Mouse (Mus musculus) erythroblast, adult 5-6 weeks (primary cell): ENCODE results near the gene Itpripl2. TPM values are rescaled to one million over a fixed set of nuclear protein-coding genes. Genes with fewer than 3 reads are reported as not detected.

Source experiments
- ATAC-seq: replicated peaks from 2 replicates; pipeline ENCODE4 v1.8.0; 2016; ENCODE audit warnings: moderate number of reproducible peaks, mild to moderate bottlenecking, moderate TSS enrichment, inconsistent platforms; ENCODE audit not compliant: poor library complexity, low FRiP score, severe bottlenecking
- total RNA-seq, 2 experiments: library from RNA; stranded (forward) in 1 of 2; stranded (reverse) in 1 of 2; fragments of 150-400 nt in 1 of 2; fragments of 200-764, 138-1000 nt in 1 of 2; gene quantifications; 2 replicates each; pipeline versions ENCODE4 v1.2.3 to v1.2.4; 2015 to 2017; ENCODE audit warnings: low replicate concordance in 2 of 2

Itpripl2 gene
- total RNA-seq (2015; ENCODE audit: low replicate concordance) (5.0 and 5.6 TPM in 2 replicates), total RNA-seq (2017; ENCODE audit: low replicate concordance) (5.5 and 6.6 TPM in 2 replicates)

DNA sequence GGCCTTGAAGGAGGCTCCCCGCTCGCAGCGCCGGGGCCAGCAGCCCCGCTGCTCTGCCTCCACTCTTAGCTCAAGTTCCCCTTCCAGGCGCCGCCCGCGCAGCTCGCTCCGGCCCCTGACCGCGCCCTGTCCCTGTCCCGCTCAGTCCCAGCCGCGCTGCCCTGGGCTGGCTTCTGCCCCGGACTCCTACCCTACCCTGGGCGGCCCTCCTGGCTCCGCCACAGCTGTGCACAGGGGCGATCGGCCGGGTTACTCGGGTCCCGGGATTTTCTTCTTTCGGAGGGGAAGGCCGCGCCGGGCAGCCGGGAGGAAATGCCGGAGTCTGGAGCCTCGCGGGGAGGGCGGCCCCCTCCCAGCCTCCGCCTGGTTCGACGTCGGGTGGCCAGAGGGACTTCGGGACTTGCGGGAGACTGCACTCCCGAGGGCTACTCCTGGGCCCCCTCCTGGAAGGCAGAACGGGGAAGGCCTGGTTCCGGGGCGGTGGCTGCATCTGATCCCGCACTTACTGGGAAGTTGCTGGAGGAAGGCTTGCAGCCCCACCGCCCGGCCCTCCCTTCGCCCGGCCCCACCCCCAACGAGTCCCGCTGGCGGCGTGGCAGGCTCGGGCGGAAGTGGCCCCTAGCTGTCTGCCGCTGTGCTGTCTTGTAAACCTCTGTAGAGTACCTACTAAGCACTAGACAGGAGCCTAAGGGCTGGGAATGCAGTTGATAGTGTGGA, at the start of gene Itpripl2:
TSS of gene Itpripl2 (minus strand) at position 545 of the 717 bp plus-strand sequence.
- ATAC-seq = no peak

DNA sequence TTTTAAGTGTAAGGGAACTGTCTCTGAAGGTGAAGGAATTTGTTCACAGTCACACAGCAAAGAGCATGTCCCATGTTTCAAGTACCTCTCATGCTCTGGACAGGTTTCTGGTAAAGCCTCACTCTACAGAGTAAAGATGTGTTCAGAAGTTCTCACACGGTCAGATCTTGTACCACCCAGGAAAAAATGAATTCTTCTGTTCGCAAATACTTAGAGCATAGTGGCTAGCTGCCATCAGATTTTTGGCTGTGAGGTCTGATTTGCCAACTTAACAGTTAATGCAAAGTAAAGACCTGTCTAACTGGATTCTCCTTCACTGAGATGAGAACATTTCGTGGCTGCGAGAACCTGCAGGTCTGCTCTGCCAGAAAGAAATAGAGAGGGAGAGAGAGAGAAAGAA, 43.3 kb upstream of the Itpripl2 start:
- ATAC-seq = no peak

DNA sequence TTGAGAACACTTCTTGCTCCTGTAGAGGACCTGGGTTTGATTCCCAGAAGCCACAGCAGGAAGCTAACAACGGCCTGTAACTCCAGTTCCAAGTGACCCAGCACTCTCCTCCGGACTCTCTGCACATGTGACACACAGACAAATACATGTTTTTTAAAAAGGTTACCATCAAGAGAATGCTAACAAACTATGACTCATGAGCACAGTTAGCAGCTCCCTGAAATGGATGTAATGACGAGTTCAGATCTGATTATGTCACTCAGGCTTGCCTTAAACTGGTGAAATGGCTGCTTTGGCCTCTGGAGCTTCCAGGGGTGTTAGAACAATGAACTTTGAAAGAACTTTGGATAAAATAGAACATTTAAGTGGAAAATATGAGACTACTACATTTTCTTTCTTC, 42.6 kb upstream of the Itpripl2 start:
- no peak for ATAC-seq

DNA sequence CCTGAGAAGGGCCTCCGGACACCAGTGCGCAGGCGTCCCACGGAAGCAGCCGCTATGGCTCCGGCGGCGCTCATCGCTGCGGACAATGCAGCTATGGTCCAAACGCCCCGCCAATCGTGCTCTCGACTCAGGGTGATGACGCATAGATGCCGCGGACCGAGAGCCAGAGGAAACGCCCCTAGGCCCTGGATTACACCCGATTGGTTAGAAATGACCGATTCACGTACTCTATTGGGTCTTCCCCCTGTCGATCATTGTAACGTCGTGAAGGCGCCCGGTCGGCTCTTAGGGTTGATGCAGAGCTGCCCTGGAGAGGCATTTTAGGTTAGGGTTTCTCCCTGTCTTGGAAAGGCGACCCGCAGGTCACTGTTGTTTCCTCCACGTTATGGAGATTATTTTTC, 41.4 kb upstream of the Itpripl2 start, which contains the start of gene Coq7:
TSS of gene Coq7 (minus strand) at position 179 of the 401 bp plus-strand sequence.
- ATAC-seq = peak; percentile 97

DNA sequence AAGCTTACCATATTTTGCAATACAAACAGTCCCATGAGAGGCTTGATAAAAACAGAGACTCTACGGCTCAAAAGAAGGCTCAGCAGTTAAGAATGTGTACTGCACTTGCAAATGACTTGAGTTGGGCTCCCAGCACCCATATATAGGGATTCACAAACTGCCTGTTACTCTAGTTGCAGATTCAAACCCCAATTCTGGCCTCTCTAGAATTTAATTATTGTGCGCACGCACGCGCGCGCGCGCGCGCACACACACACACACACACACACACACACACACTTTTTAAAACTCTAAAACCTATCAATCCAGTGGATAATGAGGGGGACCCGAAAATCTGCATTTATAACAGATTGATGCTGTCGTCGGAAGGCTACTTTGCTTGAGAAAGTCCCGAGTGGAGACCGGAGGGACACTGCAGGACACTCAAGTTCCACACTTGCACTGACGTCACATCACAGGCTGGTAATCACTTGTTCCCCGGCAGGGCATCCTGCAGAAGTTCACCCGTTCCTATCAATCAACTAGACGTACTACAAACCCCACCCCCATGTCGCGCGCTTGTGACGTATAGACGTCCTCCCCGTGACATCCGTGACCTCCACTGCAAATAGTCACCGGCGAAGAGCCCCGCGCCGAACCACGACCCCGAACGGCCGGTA, 40.9 kb upstream of the Itpripl2 start:
- ATAC-seq = peak; percentile 94

DNA sequence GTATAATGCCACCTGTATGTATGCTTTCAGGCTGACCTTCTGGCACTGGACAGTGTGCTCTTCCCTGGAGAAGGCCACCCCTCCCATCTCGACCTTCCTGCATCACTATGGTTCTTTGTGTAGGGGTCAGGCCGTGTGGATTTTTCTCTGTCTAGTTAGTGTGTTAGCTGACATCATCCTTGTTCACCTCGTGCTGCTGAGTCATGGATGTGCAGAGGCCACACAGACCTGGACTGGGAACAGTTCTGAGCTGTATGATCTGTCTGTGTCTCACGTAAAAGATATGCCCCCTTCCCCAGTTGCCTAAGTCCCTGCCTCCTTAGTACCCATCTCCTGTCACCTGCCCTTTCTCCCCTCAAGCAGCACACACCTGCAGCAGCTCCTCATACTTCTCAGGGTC, 35.2 kb upstream of the Itpripl2 start:
- no peak for ATAC-seq

DNA sequence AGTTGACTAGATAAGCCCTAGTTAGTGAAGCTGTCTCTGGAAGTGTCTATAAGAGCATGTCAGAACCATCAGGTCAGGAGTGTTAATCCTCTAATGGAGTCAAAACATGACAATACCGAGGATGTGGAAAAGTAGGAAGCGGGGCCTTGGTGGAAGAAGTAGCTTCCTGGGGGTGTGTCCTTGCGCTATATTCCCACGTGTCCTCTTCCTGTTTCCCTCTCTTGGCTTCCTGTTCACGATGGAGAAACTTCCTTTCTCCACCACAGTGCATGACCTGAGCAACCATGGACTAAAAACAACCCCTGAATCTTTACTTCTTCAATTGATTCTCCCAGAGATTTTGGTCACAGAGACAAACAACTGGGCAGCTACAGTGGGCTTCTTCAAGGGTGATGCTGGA, 30.3 kb upstream of the Itpripl2 start:
- ATAC-seq = no peak

DNA sequence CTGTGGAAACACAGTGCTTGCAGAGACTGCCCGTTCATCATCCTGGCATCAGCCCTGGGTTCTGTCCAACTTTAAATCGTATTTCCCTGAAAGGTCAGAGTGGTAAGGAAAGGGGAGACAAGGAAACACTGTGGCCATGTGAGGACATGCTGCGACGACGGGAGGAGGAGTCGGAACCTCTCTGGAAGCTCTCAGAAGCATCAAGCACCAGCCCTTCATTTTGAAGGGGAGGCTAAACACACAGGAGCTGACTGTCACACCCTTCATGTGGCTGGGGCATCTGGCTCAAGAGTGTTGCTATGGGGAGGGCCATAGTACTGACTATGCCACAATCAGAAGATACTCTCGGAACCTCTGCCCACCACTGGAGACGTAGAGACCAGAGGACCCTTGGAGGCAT, 27.9 kb upstream of the Itpripl2 start:
- ATAC-seq = no peak

DNA sequence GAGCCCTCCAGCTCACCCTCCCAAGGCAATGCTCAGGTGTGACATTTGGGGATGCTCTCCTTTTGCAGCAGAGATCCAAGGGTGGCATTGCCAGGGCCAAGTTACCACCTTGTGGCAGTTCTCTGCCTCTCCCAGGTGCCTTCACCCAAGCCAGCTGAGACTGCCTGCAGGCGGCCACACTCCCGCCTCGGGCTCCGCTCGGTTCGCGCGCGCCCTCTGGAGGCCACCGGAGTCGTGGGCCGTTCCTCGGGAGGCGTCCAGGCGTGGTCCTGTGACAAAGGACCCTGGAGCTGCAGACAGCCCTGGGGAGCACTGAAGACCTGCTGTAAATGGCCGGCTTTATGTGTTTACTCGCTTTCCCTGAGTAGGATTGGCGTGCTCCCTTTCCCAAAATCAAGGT, 26.9 kb upstream of the Itpripl2 start:
- ATAC-seq = 0 out of 2 replicates have a peak, but pooled peaks have one; percentile 47

DNA sequence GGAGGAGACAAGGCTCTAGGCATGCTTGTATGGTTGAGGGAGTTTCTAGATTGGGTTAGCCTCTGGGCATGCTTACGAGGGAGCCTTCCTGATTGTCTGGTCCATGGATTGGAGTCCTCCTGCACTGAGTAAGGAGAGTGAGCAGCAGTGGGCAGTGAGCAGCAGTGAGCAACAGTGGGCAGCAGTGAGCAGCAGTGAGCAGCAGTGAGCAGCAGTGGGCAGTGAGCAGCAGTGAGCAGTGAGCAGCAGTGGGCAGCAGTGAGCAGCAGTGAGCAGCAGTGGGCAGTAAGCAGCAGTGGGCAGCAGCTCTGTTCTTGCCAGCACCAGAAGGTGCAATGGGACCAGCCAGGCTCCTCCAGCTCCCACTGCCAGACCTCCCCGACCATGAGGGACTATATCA, 26.0 kb upstream of the Itpripl2 start:
- no peak for ATAC-seq

DNA sequence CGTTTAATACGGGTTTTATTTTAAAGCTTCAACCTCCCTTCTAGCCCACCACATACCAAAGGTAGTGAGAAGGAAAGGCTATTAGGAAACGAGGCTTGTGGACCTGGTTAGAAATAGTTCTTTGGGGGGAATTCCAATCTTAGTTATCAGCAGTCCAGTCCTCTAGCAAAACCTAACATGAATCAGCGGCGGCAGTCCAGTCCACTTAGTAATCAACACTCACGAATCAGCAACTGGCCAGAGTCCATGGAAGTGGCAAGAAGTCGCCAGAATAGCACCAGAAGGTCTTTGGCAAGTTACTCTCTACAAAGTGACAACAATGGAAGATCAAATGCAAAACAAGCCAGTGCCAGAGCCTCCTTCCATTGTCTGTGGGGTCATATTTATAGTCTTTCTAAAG, 16.8 kb upstream of the Itpripl2 start:
- ATAC-seq = no peak

DNA sequence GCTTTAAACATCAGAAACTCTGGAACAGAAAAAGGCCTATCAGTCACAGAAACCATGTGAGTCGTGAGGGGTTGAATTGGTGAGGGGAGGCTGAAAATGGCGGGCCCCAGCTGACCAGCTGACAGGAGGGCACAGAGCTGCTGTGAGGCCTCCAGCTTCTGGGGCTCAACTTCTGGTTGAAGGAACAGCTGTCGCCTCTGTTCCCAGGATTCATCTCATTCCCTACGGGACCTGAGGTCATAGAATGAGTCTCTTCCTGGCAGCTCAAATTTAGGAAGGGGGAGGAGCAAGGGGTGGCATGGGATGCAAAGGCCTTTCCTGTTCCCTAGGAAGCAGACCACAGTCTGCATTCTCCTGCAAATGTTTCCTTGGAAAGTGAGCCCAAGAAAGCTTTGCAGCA, 12.1 kb upstream of the Itpripl2 start:
- no peak for ATAC-seq

DNA sequence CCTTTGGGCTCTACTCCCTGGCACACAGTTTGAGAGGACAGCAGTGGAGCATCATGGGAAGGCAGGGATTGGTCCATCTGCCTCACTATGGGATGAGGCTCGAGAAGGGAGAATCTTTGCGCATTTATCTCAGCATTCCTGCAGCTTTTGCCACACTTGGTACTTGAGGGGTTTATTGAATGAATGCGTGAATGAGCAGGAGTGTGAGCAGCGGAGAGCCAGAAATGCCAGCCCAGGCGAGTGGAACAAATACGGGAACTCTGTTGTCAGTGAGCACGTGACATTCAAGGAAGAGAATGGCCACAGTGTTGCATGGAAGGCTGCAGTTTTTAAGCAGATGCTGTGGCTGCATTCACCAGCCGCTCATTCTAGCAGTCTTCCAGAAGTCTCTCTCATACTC, 10.6 kb upstream of the Itpripl2 start:
- no peak for ATAC-seq

DNA sequence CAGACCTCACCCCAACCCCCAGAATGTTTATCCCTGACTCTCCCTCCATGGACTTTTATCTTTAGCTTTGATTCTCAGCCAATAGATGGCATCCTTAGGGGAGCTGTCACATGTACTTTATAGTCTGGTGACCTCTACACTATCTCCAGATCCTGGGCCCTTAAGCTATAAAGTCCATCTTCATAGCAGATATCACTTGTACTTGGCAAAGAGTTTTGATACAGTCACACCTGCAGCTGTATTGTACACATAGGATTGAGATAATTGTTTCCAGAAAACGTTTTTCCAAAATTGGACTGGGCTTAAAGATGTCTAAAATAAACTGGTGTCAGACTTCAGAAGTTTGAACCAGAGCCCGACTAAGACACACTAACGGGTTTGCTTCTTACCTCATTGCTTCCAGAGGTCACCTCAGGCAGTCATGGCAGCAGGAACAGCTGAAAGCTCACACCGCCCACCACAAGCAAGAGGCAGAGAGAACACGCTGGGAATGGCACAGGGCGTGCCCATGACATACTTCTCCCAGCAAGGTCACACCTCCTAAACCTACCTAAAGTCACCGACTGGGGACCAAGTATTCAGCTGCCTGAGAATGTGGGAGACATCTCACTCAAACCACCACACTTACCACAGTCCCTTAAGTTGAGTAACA, 8.1 kb upstream of the Itpripl2 start:
- no peak for ATAC-seq

DNA sequence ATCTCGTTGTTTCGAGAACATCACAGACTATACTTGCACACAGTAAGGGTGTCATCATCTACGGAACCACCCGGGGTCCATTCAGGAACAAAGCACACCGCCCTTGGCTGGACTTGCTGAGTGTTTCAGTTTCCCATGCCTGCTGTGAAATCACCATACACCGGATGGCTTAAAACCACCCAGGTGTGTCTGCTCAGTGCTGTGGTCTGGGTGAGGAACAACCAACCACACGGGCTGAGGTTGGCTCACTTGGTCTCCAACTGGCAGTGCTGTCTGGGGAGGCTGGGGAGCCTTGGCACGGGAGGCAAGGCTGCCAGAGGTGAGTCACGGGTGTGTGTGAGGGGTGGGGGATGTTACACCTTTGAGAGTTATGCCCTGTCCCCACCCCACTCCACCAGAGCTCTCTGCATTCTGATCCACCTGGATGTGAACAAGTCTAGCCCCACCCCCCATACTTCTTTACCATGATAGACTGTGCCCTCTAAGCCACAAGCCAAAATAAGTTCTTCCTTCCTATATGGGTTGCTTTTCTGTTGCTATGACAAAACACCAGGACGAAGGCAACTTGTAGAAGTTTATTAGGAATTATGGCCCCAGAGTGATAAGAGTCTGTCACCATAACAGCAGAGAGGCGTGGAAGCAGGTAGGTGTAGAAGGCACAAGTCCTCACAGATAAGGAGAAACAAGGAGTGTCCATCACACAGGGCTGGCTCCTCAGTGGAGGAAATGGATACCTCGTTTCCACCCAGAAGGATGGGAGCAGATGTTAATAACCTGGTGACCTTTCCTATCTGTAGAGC, 7.4 kb upstream of the Itpripl2 start:
- no peak for ATAC-seq

DNA sequence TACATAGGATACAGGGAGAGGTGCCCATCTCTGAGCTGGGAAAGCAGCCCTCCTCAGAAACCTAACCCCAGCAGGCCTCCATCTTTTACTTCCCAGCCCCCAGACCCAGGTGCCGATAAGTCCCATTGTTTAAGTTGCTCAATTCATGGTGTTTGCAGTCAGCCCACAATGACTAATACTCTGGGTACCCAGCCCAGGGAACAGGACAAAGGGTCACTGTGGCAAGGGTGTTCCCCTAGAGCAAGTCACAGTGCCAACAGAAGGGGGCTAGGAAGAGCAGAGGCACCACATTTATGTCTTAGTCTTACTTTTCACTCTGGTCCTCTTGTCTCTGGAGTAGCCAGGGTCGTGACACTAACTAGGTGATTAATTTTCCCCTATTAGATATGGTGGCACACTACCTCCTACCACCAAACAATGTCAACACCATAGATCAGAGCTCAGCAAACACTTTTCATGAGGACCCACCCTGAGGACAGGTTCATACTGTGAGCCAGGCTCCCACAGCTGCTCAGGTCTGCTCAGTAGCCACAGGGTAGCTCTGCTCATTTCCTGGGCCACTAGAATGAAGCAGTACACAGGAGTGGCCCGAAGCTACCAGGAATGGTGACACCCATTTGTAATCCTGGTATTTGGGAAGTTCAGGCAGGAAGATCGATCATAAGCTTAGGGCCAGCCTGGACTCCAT, 3.3 kb upstream of the Itpripl2 start:
- ATAC-seq = no peak

DNA sequence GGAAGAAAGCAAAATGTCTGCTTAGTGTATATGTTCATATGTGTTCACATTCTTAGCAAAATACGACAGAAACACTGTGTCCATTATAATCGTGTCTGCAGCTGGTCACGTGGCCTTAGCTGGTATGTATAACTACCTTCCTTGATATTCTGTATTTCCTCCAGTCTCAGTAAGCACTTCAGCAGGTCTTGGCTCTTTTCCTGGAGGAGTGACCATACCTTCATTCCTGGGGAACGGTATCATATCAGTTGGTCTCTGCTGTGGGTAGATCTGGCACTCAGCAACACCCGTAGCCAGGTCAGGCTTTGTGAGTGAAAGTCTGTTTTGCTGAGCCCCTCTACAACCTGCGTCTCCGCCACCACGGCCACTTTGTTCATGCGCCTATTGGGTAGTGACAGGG, 2.1 kb upstream of the Itpripl2 start:
- ATAC-seq = no peak

DNA sequence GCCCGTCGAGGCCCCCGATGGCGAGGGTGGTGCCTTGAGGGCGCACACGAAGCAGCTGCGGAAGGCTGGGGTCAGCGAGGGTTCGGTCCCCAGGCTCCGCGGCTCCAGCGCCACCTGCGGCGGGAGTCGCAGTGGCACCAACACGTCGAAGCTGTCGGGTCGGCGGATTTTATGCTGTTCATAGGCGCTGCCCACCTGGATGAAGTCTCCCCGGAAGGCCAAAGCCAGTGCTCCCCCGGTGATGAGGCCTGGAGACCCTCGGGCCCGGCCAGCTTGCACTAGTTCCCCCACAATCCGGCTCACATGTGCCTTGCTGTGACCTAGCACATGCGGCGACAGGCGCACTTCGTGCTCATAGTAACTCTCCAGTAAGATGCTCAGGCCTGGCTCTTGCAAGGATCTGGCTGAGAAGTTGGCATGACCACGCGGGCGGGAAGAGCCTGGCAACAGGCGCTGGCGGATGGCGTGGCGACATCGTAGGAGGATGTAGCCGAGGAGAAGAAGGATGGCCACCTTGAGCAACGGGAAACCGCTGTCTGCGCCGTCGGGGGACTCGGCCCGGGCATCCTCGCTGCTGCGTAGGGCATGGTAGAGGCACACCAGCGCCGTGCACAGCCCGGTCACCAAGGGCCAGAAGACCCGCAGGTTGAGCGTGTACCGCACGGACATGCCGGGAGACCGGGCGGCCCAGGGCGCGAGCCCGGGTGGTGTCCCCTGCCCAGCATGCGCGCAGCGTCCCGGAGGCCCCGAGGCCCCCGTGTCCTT, 927 bp downstream of the Itpripl2 start:
- no peak for ATAC-seq
